Mouse (Mus musculus) erythroblast, embryonic 14.5 days (primary cell): Measurements from ENCODE around the gene Stab2. TPM values are rescaled to one million over a fixed set of nuclear protein-coding genes. Genes with fewer than 3 reads are reported as not detected.

Experiments used
- H3K27me3 ChIP-seq: 2 replicates; pipeline ENCODE4 v1.6.1; 2012; ENCODE audit warnings: inconsistent platforms; ENCODE audit not compliant: control insufficient read depth
- H3K36me3 ChIP-seq: 2 replicates; pipeline ENCODE4 v1.6.1; 2012; ENCODE audit warnings: mild to moderate bottlenecking, inconsistent platforms; ENCODE audit not compliant: control insufficient read depth
- H3K4me1 ChIP-seq: 2 replicates; pipeline ENCODE4 v1.6.1; 2012; ENCODE audit warnings: inconsistent platforms; ENCODE audit not compliant: control insufficient read depth
- H3K4me3 ChIP-seq: replicated peaks from 2 replicates; pipeline ENCODE3; 2012; ENCODE audit warnings: moderate library complexity, mild to moderate bottlenecking, inconsistent platforms
- H3K9me3 ChIP-seq: 2 replicates; pipeline ENCODE4 v1.6.1; 2012; ENCODE audit warnings: low read length, inconsistent platforms, mixed read lengths; ENCODE audit not compliant: control insufficient read depth
- GATA1 ChIP-seq: IDR thresholded peaks from 2 replicates; pipeline ENCODE4 v1.6.1; 2012; ENCODE audit warnings: low read length, inconsistent platforms, mixed read lengths
- TAL1 ChIP-seq: IDR thresholded peaks from 3 replicates; pipeline ENCODE4 v1.6.1; 2012; ENCODE audit warnings: low read length, inconsistent platforms, mixed read lengths
- polyA plus RNA-seq: library from polyadenylated mRNA; stranded (reverse); fragments of >175 nt; gene quantifications from 2 replicates; pipeline ENCODE4 v1.2.3, GENCODE M21; 2012

Gene Stab2
- polyA plus RNA-seq, 1 experiment = 0.06 TPM

DNA sequence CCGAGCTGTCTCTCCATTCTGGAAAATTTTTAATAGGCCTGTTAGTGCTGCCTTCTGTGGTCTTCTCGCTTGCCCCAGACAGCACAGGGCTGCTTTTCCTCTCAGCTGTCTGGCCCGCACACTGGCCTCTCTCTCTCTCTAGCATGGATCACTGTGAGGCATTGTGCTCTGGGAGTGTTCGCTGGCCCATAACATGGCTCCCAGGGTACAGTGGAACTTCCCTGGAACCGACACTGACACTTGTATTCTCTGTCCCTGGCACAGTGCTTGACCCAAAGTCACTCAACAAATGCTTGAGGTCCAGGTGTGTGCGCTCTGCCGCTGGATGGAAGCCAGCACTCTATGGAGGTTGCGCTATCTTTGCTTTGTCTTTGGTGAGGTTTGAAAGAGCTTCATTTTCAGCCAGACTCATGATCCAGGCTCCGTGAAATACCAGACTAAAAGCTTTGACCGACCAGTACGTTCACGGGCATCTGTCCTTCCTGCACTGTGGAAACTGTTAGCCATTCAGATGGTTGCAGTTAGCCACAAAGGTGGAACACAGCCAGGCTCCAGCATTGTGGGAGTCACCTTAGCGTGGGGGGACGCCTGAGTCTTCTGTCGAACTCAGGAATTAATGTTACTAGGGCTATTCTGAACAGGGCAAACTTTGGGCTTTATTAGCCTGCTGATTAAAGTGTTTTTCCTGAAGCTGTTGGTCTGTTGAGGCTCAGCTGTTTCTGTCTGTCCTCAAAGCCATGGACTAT, 199.6 kb downstream of the Stab2 start:
- H3K4me3 ChIP-seq = no peak overlapping the region
- TF ChIP-seq GATA1 = no peak
- TF ChIP-seq TAL1 = no peak
- H3K27me3 ChIP-seq = no peaks in the 10 kb centered on the region
- H3K9me3 ChIP-seq = no peaks in the 10 kb centered on the region
- no peaks in the 10 kb centered on the region; the same call in 1 of the 2 replicates for H3K36me3 ChIP-seq
- no peaks in the 10 kb centered on the region for H3K4me1 ChIP-seq

DNA sequence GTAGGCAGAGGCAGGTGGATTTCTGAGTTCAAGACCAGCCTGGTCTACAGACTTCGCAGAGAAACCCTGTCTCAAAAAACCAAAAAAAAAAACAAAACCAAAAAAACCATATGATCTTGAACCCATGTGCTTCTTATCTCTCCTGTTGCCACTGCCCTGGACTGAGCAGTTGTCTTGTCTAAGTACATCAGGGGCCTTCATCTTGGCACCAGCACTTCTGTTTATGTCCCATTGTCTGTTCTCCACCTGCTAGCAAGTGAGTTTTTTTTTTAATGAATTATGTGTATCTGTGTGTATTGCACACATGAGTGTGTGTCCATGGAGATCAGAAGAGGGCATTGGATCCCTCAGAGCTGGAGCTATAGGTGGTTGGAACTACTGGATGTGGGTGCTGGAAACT, 200.5 kb downstream of the Stab2 start:
- H3K4me1 ChIP-seq = no peaks in the 10 kb centered on the region
- no peak for TF ChIP-seq GATA1
- TF ChIP-seq TAL1 = no peak
- no peaks in the 10 kb centered on the region for H3K27me3 ChIP-seq
- no peak overlapping the region for H3K4me3 ChIP-seq
- H3K9me3 ChIP-seq = no peaks in the 10 kb centered on the region
- H3K36me3 ChIP-seq = no peaks in the 10 kb centered on the region; the same call in 1 of the 2 replicates

DNA sequence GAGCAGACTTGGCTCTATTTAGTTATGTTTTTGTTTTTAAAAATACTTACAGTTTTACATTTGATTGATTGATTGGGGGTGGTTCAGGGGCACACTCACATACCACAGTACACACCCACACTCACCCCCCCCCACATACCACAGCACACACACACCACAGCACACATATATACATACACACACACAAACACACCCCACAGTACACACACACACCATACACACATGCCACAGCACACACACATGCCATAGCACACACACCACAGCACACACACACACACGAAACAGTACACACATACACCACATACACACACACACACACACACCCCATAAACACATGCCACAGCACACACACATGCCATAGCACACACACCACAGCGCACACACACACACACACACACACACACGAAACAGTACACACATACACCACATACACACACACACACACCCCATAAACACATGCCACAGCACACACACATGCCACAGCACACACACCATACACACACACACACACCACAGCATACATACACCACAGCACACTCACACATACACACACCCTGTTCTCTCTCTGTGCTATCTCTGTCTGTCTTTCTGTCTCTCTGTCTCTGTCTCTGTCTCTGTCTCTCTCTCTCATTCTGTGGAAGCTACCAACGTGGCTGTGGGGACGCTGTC, 211.6 kb downstream of the Stab2 start:
- no peaks in the 10 kb centered on the region for H3K27me3 ChIP-seq
- H3K36me3 ChIP-seq = no peaks in the 10 kb centered on the region; the same call in 1 of the 2 replicates
- no peak overlapping the region for H3K4me3 ChIP-seq
- TF ChIP-seq GATA1 (no peak), TAL1 (no peak)
- H3K4me1 ChIP-seq = peaks cover 2% of the 10 kb centered on the region
- H3K9me3 ChIP-seq = peaks cover 3% of the 10 kb centered on the region; the same call in 1 of the 2 replicates

DNA sequence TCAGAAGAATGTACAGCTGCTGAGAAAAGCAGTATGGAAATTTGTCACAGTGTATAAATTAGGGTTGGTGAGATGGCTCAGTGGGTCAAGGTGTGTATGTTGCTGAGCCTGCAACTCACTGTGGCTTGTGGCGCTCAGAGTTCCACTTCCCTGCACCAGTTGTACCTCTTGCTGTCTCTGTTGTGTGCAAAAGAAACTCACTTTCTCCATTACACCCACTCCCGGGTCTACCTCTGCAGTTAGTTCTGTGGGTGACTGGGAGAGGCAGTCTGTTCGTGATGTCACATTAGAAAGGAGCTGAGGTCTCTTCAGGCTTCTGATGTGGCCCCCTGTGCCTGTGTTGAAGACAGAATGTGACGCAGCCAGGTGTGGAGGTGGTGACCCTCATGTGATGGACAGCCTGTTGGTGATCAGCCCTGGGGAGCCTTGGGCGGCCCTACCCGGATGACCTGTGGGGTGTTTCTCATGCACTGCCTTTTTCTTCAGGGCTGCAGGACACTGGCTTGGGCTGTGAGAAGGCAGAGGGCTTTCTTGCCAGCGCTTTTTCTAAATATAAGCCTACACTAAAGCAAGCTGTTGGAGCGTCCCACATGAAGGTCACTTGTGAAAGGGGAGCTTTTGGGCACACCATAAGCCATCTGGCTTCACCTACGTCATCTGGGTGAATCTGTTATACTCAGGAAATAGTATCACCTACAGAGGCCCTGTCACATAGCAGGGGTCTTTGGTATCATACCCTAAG, 212.9 kb downstream of the Stab2 start:
- peaks cover 3% of the 10 kb centered on the region; the same call in 1 of the 2 replicates for H3K9me3 ChIP-seq

DNA sequence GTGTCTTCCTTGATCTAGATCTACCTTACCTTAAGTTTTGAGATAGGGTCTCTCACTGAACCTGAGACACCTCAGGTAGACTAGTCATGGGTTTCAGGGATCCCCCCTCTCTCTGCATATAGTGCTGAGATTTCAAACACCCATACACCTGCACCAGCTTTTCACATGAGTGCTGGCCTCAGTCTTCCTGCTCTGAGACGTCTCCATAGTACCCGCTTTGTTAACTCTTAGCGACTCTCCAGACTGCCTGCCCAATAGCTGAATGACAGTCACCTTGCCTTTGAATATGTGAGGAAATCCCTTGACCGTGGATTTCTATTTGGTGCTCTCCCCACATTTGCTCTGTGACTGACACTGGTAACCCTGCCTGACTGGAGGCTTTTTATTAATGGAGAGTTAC, 213.6 kb downstream of the Stab2 start:
- Histone ChIP-seq H3K27me3 (no peaks in the 10 kb centered on the region), H3K9me3 (peaks cover 3% of the 10 kb centered on the region; the same call in 1 of the 2 replicates), H3K4me1 (peaks cover 2% of the 10 kb centered on the region), H3K36me3 (no peaks in the 10 kb centered on the region; the same call in 1 of the 2 replicates), H3K4me3 (no peak overlapping the region)
- TF ChIP-seq GATA1 = no peak
- TF ChIP-seq TAL1 = no peak

More for the DNA sequence above, 212.9 kb downstream of the Stab2 start:
- TF ChIP-seq GATA1 (no peak), TAL1 (no peak)
- H3K4me3 ChIP-seq = no peak overlapping the region
- H3K4me1 ChIP-seq = peaks cover 2% of the 10 kb centered on the region
- H3K36me3 ChIP-seq = no peaks in the 10 kb centered on the region; the same call in 1 of the 2 replicates
- no peaks in the 10 kb centered on the region for H3K27me3 ChIP-seq

DNA sequence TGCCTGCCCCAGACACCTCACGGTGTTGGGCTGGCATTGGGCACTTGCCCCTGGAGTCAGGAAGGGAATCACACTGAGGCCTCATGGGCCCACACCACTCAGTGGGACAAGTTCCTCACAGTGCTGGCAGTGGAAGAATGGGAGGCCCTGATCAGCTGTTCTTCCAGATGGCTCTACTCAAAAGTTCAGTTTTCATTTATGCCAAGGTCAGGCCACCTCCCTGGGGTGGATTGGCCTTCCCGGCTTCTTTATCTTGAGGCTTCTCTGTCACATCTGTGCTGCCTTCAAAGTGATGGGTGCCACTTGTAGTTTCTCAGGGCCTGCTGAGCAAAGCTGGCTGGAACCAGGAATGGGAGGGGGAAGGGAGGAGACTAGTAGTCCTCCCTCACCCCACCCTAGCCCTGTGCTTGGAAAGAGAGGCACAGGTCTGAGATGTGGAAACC, 214.3 kb downstream of the Stab2 start:
- TF ChIP-seq GATA1 (no peak), TAL1 (no peak)
- no peaks in the 10 kb centered on the region; the same call in 1 of the 2 replicates for H3K36me3 ChIP-seq
- H3K9me3 ChIP-seq = peaks cover 3% of the 10 kb centered on the region; the same call in 1 of the 2 replicates
- H3K4me3 ChIP-seq = no peak overlapping the region
- peaks cover 2% of the 10 kb centered on the region for H3K4me1 ChIP-seq
- no peaks in the 10 kb centered on the region for H3K27me3 ChIP-seq

DNA sequence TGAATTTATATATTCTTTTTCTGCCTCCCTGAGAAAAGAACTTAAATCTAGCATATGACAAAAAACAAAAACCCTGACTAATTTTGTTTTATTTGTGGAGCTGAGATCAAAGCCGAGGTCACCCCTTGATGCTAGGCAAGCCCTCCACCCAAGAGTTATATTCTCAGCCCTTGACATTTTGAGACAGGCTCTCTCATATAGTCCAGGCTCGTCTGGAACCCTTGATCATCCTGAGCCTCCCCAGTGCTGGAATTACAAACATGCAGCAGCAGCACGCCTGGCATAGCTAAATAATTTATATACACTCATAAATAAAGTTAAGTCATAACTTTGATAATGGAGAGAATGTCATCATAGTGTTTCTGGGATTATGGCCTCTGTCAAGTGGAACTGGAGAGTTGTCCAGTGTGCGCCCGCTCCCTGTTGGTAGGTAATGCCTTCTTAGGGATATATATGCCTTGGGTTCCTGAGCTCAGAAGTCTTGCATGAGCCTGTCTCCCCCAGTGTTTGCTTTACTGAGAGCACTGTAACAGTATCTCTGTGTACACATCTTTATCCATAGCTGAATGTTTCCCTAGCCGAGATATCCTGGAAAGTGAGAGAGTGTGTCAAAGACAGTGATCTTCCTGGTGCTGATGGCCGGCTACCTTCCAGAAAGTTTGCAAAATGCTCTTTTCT, 216.2 kb downstream of the Stab2 start:
- Histone ChIP-seq H3K27me3 (no peaks in the 10 kb centered on the region), H3K4me1 (peaks cover 2% of the 10 kb centered on the region), H3K36me3 (no peaks in the 10 kb centered on the region; the same call in 1 of the 2 replicates), H3K9me3 (peaks cover 3% of the 10 kb centered on the region; the same call in 1 of the 2 replicates), H3K4me3 (no peak overlapping the region)
- TF ChIP-seq TAL1 (no peak), GATA1 (no peak)

Other genes starting within 250 kb of the Stab2 start
- gene Gm49358, start 244.1 kb downstream of the Stab2 start, polyA plus RNA-seq = not detected in 2 replicates
- gene Nt5dc3, start 229.0 kb downstream of the Stab2 start, polyA plus RNA-seq = 0.01 and 0.02 TPM in 2 replicates
- not detected in 2 replicates for gene 1700113H08Rik, start 50.0 kb upstream of the Stab2 start, polyA plus RNA-seq